Mouse (Mus musculus): Measurements from ENCODE around the gene Cpt1c.

DNA sequence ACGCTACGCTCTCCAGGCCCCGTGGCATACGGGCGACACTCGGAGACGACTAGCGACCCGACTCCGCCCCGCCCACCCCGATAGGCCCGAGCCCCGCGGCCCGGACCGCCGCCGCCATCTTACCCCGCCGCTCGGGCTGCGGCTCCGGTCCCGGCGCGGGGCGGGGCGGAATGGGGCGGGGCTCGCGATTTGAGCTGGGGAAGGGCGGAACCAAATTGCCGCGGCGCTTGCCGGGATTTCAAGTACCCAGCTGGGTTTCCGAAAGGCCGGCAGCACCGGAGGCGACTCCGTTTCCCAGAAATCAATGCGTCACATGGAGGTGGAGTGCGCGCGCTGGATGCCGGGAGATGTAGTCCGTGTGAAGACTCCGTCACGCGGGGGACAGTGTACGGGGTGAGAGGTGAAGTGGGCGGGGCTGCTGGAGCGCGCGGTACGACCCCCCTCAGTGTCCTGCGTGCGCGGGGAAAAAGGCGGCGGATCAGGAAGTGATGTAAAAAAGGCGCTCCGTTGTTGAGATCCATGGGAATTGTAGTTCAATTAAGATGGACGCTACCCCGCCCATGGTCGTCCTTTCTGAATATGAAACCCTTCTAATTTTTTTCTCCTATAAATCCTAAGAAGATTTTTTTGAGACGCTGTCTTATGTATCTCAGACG lies 41.4 kb upstream of the Cpt1c start, which contains the start of gene Scaf1:
- TF ChIP-seq POLR2A (IDR thresholded peaks at IDR 0.05; ENCODE audit: insufficient read depth, low read depth, low read length): peak; percentile 25; the same call in 1 of the 2 replicates
- no peak for TF ChIP-seq CTCF (IDR thresholded peaks at IDR 0.05; ENCODE audit: insufficient read depth, low read depth, low read length)
